Comparison of ENCODE assay signal across 8 mouse cellular contexts in the genomic region with DNA sequence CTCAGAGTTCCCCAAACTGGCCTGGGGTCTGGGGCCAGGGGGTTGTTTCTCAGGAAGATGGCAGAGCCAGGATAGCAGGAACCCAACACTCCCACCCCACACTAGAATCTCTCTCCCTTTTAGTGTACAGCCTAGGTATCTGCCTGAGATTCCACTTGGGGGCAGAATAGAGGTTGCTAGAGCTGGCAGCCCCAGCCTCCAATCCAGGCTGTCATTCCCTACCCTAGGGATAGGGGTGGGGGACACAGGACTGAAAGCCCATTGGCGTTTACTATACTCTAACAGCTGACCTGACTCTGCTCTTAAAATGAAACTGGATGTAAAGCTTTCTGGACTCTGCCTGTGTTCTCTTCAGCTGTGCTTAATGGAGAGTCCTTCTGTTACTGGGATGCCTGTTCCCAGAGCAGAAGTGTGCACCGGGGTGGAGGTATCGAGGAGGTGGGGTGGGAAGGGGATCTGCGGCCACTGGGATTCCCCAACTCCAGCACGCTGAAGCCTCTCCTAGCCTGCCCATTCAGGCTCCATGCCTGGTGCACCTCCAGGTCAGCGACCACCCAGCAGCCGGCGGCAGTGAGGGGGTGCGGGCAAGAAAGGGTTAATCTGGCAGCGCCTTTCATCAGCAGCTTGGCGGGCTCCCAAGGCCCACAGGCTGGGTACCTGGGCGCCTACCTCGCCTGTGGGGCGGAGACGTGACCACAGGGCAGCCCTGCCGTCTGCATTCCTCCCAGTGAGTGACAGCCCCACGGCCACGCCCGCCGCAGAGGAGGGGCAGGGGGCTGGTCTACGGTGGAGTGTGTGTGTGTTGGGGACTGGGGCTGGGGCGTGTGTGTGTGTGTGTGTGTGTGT. TPM values are rescaled to one million over a fixed set of nuclear protein-coding genes. Genes with fewer than 3 reads are reported as not detected.
DNase-seq lines count a peak whose midpoint lies in the region; ATAC-seq lines count a peak whose summit lies in the region.

No protein-coding gene starts in this region.

- H3K9ac ChIP-seq in hindbrain, embryonic 14.5 days, result no peak overlapping the region
- H3K9ac ChIP-seq in liver, embryonic 11.5 days (ENCODE audit: low read depth, low read length), result no peak overlapping the region

- peak; percentile 26 for DNase-seq in gastrocnemius, postnatal 14 days
- no peak for DNase-seq in gastrocnemius, postnatal 4 days (ENCODE audit: low spot score in 2 of 2)
- peak; percentile 81 for DNase-seq in embryo, embryonic 10 days (ENCODE audit: low spot score)
- DNase-seq in hindbrain, embryonic 14.5 days (ENCODE audit: low spot score), result peak; percentile 29
- DNase-seq in liver, embryonic 11.5 days (ENCODE audit: low spot score), result peak; percentile 57
- peak; percentile 65 for DNase-seq in neural tube, embryonic 10.5 days (ENCODE audit: extremely low spot score, low spot score)
- no peak for DNase-seq in B cell, adult 2 months
- no peak for DNase-seq in gastrocnemius, postnatal 25 days

- intact Hi-C loops in gastrocnemius, postnatal 14 days (cut with DNase I; ENCODE audit: low total_unique reads), result no loop called here

- H3K4me2 ChIP-seq in hindbrain, embryonic 14.5 days (replicated peaks), result peak overlapping the region; percentile 41
- peak overlapping the region; percentile 57 for H3K4me2 ChIP-seq in liver, embryonic 11.5 days

- H3K9me3 ChIP-seq in hindbrain, embryonic 14.5 days (ENCODE audit: control insufficient read depth, low read length), result no peaks in the 10 kb centered on the region
- H3K9me3 ChIP-seq in liver, embryonic 11.5 days (ENCODE audit: control insufficient read depth, low read length), result no peaks in the 10 kb centered on the region

- H3K27me3 ChIP-seq in hindbrain, embryonic 14.5 days (ENCODE audit: control insufficient read depth, insufficient read depth, low read length), result no peaks in the 10 kb centered on the region
- H3K27me3 ChIP-seq in liver, embryonic 11.5 days (replicated peaks; ENCODE audit: control insufficient read depth, insufficient read depth, low read length), result peaks cover 23% of the 10 kb centered on the region

- WGBS in hindbrain, embryonic 14.5 days, result 4% methylated on average over 21 of the region's 22 CpGs
- 6% methylated on average over 20 of the region's 22 CpGs for WGBS in liver, embryonic 11.5 days

- peaks cover 3% of the 10 kb centered on the region; the same call in 1 of the 2 replicates for H3K4me1 ChIP-seq in hindbrain, embryonic 14.5 days (replicated peaks; ENCODE audit: control insufficient read depth, insufficient read depth, low read length)
- peaks cover 15% of the 10 kb centered on the region for H3K4me1 ChIP-seq in liver, embryonic 11.5 days (replicated peaks; ENCODE audit: control insufficient read depth, insufficient read depth, low read length)

- H3K4me3 ChIP-seq in hindbrain, embryonic 14.5 days (replicated peaks; ENCODE audit: low read length), result 0 out of 2 replicates have a peak overlapping the region, but pooled peaks have one; percentile 1
- H3K4me3 ChIP-seq in liver, embryonic 11.5 days (ENCODE audit: low read depth, low read length), result peak overlapping the region; percentile 24; the same call in 1 of the 2 replicates

- peak; percentile 53; the same call in 1 of the 2 replicates for ATAC-seq in hindbrain, embryonic 14.5 days (ENCODE audit: low FRiP score)
- peak; percentile 69; the same call in 1 of the 2 replicates for ATAC-seq in liver, embryonic 11.5 days (replicated peaks; ENCODE audit: low FRiP score)

- no peaks in the 10 kb centered on the region for H3K36me3 ChIP-seq in hindbrain, embryonic 14.5 days (replicated peaks; ENCODE audit: control insufficient read depth, insufficient read depth)
- H3K36me3 ChIP-seq in liver, embryonic 11.5 days (ENCODE audit: control insufficient read depth, insufficient read depth, low read length), result no peaks in the 10 kb centered on the region

- no peak overlapping the region for H3K27ac ChIP-seq in hindbrain, embryonic 14.5 days
- H3K27ac ChIP-seq in liver, embryonic 11.5 days (ENCODE audit: low read depth, low read length), result no peak overlapping the region

RNA-seq across cellular contexts. Expression of gene Tac4, which starts 50.9 kb away (rescaled TPM):
- not detected for total RNA-seq in gastrocnemius, postnatal 14 days (2021)
- not detected for total RNA-seq in gastrocnemius, postnatal 4 days (2021)
- 0.17 TPM in 1 of 2 replicates, not detected in the other for polyA plus RNA-seq in hindbrain, embryonic 14.5 days (2014; fragmentation: Nextera tagmentation; extraction: Ambion mirVana)
- polyA plus RNA-seq in liver, embryonic 11.5 days (2014; fragmentation: Nextera tagmentation; extraction: Ambion mirVana), result not detected in 2 replicates
- total RNA-seq in gastrocnemius, postnatal 25 days (2021), result under 1 TPM; 0.23 to 0.35 TPM

Comparison
In these comparisons a context has a peak if more than half of its experiments do, and no peak if none do; other contexts are left out.
1. DNase-seq: peak in gastrocnemius, postnatal 14 days (single experiment), embryo, embryonic 10 days (single experiment), hindbrain, embryonic 14.5 days (single experiment), liver, embryonic 11.5 days (single experiment) and neural tube, embryonic 10.5 days (single experiment); none in gastrocnemius, postnatal 4 days (0 of 2), B cell, adult 2 months (0 of 2) and gastrocnemius, postnatal 25 days (single experiment).